Mouse (Mus musculus) cortical plate, adult 2 months (tissue): ENCODE measurements at regions not wholly inside any gene's neighbourhood (a gene's known extent, or its start where the extent isn't known, plus 50 kb on each side); places are given as distances from the start of the nearest gene placed in this dataset.

ENCODE experiments used
- CTCF ChIP-seq: fragments of 200-500 bp; IDR thresholded peaks from 2 replicates; pipeline ENCODE4 v1.5.1; 2011; ENCODE audit warnings: mild to moderate bottlenecking, control low read depth, low read length; ENCODE audit not compliant: insufficient read depth; ENCODE audit errors: extremely low read depth
- POLR2A ChIP-seq: fragments of 200-500 bp; IDR thresholded peaks from 2 replicates; pipeline ENCODE4 v1.6.1; 2011; ENCODE audit warnings: mild to moderate bottlenecking, low read length, control low read depth; ENCODE audit not compliant: insufficient read depth; ENCODE audit errors: extremely low read depth

- TF ChIP-seq CTCF (no peak), POLR2A (no peak)
These were observed 51.3 kb upstream of the Rpl10-ps3 start for GRCm38 (mm10) chr9:50396051-50396450.
